Mouse (Mus musculus): ENCODE measurements around the gene Pcnt. TPM values are rescaled to one million over a fixed set of nuclear protein-coding genes. Genes with fewer than 3 reads are reported as not detected.

The Pcnt gene
- polyA plus RNA-seq, 1 experiment = 20.5 TPM

- DNase-seq (ENCODE audit: low spot score) = no peak
These were observed 126.4 kb downstream of the Pcnt start for GRCm38 (mm10) chr10:76316194-76316593.

- DNase-seq (ENCODE audit: low spot score) = no peak
These were observed 135.8 kb downstream of the Pcnt start for GRCm38 (mm10) chr10:76306738-76307137.

Other genes with a start within 250 kb of the Pcnt start
- gene Prmt2, start 204.9 kb downstream of the Pcnt start, polyA plus RNA-seq (2012; rRNA removed) = 44.5 and 49.6 TPM in 2 replicates
- gene S100b, start 188.9 kb downstream of the Pcnt start, polyA plus RNA-seq (2012; rRNA removed) = 8.2 and 10.5 TPM in 2 replicates
- gene Dip2a, start 97.5 kb downstream of the Pcnt start, polyA plus RNA-seq (2012; rRNA removed) = 12.8 and 15.0 TPM in 2 replicates
- gene AC141477.1, start 2.3 kb downstream of the Pcnt start, polyA plus RNA-seq (2012; rRNA removed) = not detected in 2 replicates
- not detected in 2 replicates for gene 2610028H24Rik, start 6.3 kb upstream of the Pcnt start, polyA plus RNA-seq (2012; rRNA removed)
- gene Mcm3ap, start 26.1 kb upstream of the Pcnt start, polyA plus RNA-seq (2012; rRNA removed) = 32.0 and 32.8 TPM in 2 replicates
- gene Ybey, start 26.3 kb upstream of the Pcnt start, polyA plus RNA-seq (2012; rRNA removed) = 2.4 TPM in 2 replicates
- 20.1 and 33.8 TPM in 2 replicates for gene Lss, start 88.8 kb upstream of the Pcnt start, polyA plus RNA-seq (2012; rRNA removed)
- gene Spatc1l, start 119.5 kb upstream of the Pcnt start, polyA plus RNA-seq (2012; rRNA removed) = 0.10 and 0.15 TPM in 2 replicates
- gene Ftcd, start 132.9 kb upstream of the Pcnt start, polyA plus RNA-seq (2012; rRNA removed) = 0.03 TPM in 1 of 2 replicates, not detected in the other
- 239 and 336 TPM in 2 replicates for gene Col6a2, start 180.8 kb upstream of the Pcnt start, polyA plus RNA-seq (2012; rRNA removed)

Data from urinary bladder, adult 2 months (tissue).